In the genomic region with DNA sequence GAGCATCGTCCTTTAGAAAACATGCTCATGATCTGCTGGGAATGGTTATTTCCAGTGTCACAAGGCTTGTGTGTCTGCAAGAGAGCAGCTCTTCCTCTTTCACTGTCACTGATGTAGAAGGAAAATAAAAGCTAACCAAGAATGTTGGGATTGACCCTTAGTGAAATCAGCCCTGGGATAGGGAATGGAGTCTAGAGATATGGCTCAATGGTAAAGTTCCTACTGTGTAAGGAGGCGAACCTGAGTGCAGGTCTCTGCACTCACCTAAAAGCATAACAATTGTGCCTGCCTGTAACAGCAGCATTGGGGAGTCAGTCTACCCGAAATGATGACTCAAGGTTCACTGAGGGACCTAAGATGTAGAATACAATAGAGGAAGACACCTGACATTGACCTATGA, we compare ENCODE assay signal across 24 mouse cellular contexts.
"Had no signal": no experiment of that assay in that cellular context is flagged by ENCODE, and none has a peak within 500 bp of the region (broad histone marks: within the 10 kb centered on the region; RNA-seq: fewer than 3 reads in every experiment).

No protein-coding gene starts in this region.

- H3K27ac ChIP-seq: gastrocnemius, adult 2 months; heart, embryonic 10.5 days; hindbrain, embryonic 10.5 days; hindbrain, embryonic 12.5 days; hindbrain, embryonic 14.5 days; kidney, postnatal 0 days; limb, embryonic 10.5 days; limb, embryonic 12.5 days had no signal

- H3K27me3 ChIP-seq: heart, embryonic 12.5 days; hindbrain, embryonic 12.5 days; kidney, embryonic 15.5 days; limb, embryonic 12.5 days had no signal

- H3K9me3 ChIP-seq: heart, embryonic 10.5 days; heart, embryonic 12.5 days; hindbrain, embryonic 10.5 days; hindbrain, embryonic 12.5 days; kidney, embryonic 15.5 days; limb, embryonic 10.5 days; limb, embryonic 12.5 days had no signal

- H3K4me1 ChIP-seq: heart, embryonic 10.5 days; heart, embryonic 12.5 days; hindbrain, embryonic 10.5 days; hindbrain, embryonic 12.5 days; limb, embryonic 10.5 days; limb, embryonic 12.5 days had no signal

- DNase-seq: gastrocnemius, adult 2 months; gastrocnemius, postnatal 10 days; gastrocnemius, postnatal 25 days; heart, postnatal 10 days; heart, postnatal 4 days; kidney, adult 11 months; kidney, adult 2 months; kidney, adult 9 months; kidney, postnatal 14 days; kidney, postnatal 36 days; layer of hippocampus, adult 9-11 months; layer of hippocampus, postnatal 36 days; liver had no signal

- H3K36me3 ChIP-seq: heart, embryonic 10.5 days; heart, embryonic 12.5 days; hindbrain, embryonic 10.5 days; hindbrain, embryonic 12.5 days; kidney, embryonic 15.5 days; limb, embryonic 10.5 days; limb, embryonic 12.5 days had no signal

- H3K9ac ChIP-seq: heart, embryonic 12.5 days; hindbrain, embryonic 12.5 days; hindbrain, embryonic 14.5 days; kidney, embryonic 15.5 days; limb, embryonic 12.5 days had no signal

- ATAC-seq: hindbrain, embryonic 16.5 days; intestine, embryonic 16.5 days had no signal

- H3K4me2 ChIP-seq: heart, embryonic 12.5 days; hindbrain, embryonic 12.5 days; hindbrain, embryonic 14.5 days; kidney, embryonic 15.5 days; limb, embryonic 12.5 days had no signal

- H3K4me3 ChIP-seq: gastrocnemius, adult 2 months; heart, embryonic 10.5 days; heart, embryonic 12.5 days; hindbrain, embryonic 10.5 days; hindbrain, embryonic 12.5 days; kidney, embryonic 15.5 days; limb, embryonic 10.5 days; limb, embryonic 12.5 days had no signal
